Mouse (Mus musculus): ENCODE results near the gene Acadl.

DNA sequence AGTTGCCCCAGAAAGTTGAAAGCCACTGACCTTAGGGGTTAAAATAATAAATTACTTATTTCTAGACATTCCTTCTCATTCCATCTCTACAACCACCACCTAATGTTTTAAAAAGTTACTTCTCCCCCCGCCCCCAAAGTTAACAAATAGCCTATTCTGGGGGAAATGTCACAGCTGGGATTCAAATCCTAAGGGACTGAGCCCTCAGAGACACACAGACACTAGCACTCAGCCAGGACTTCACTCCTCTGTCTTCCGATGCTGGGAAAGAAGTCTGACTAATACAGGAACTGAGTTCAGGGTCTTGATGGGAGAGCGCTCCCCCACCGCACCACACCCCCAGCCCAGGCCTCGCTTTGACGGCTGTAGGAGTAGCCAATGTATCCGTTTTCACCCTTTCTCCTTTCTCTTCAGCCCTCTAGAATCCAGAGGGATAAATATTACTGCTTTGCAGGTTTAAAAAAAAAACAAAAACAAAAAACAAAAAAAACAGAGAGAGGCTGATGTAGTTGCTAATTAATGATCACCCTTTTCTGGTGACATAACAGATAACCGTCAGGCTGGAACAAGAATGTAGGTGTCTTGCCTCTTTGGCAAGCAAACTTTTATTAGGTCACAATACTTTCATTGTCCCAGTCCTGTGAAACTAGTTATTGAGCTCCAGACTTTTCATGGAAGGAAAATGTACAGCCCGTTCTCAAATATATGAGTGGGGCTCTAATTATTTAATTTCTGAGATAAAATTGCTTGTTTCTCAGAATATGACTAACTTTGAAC lies 31.1 kb downstream of the Acadl start:
- TF ChIP-seq CTCF (IDR thresholded peaks at IDR 0.05; ENCODE audit: low read depth, low read length), result no peak
- no peak for TF ChIP-seq TAL1 (conservative IDR thresholded peaks at IDR 0.05; ENCODE audit: low read depth, low read length)
- TF ChIP-seq GATA1 (IDR thresholded peaks at IDR 0.05; ENCODE audit: borderline replicate concordance, low read length), result no peak
- no peak for TF ChIP-seq GATA2 (IDR thresholded peaks at IDR 0.05; ENCODE audit: borderline replicate concordance, low read depth, low read length)

Data from G1E (cell line).